Mouse (Mus musculus) limb, embryonic 13.5 days (tissue): Measurements from ENCODE around the gene Cfap206. TPM values are rescaled to one million over a fixed set of nuclear protein-coding genes. Genes with fewer than 3 reads are reported as not detected.
"Not testable (repeated sequence)": the region's sequence is repeated elsewhere in the genome, so short reads cannot be mapped to it uniquely, and the experiment has no call there.

Experiments used
- ATAC-seq: fragments of 200-750 bp; cut with Nextera tagmentation; 2 replicates; pipeline ENCODE4 v1.8.0; 2017; ENCODE audit warnings: low read depth, moderate number of reproducible peaks, moderate TSS enrichment; ENCODE audit not compliant: low FRiP score
- H3K27ac ChIP-seq: fragments of 300-500 bp; sonication (generic); 2 replicates; pipeline ENCODE4 v1.5.1; 2015; ENCODE audit warnings: inconsistent platforms, mild to moderate bottlenecking, moderate library complexity
- H3K27me3 ChIP-seq: fragments of 300-500 bp; sonication (generic); 2 replicates; pipeline ENCODE4 v1.6.1; 2015; ENCODE audit warnings: mild to moderate bottlenecking, inconsistent platforms
- H3K36me3 ChIP-seq: fragments of 300-500 bp; sonication (generic); 2 replicates; pipeline ENCODE4 v1.6.1; 2015; ENCODE audit warnings: inconsistent platforms, mild to moderate bottlenecking, moderate library complexity
- H3K4me1 ChIP-seq: fragments of 300-500 bp; sonication (generic); 2 replicates; pipeline ENCODE4 v1.6.1; 2015; ENCODE audit warnings: inconsistent platforms
- H3K4me2 ChIP-seq: fragments of 300-500 bp; sonication (generic); replicated peaks from 2 replicates; pipeline ENCODE4 v1.6.1; 2015; ENCODE audit warnings: inconsistent platforms, mild to moderate bottlenecking, moderate library complexity
- H3K4me3 ChIP-seq: fragments of 300-500 bp; sonication (generic); 2 replicates; pipeline ENCODE4 v1.5.1; 2015; ENCODE audit warnings: moderate library complexity, mild to moderate bottlenecking, inconsistent platforms
- H3K9ac ChIP-seq: fragments of 300-500 bp; sonication (generic); 2 replicates; pipeline ENCODE4 v1.6.1; 2015; ENCODE audit warnings: mild to moderate bottlenecking, inconsistent platforms
- H3K9me3 ChIP-seq: fragments of 300-500 bp; sonication (generic); 2 replicates; pipeline ENCODE4 v1.6.1; 2016; ENCODE audit warnings: inconsistent platforms
- WGBS: fragments of 180-500 bp; shearing (Covaris S2); methylation state at CpG from one replicate; pipeline ENCODE4 v1.1.7; 2015; 5-methylcytosine and 5-hydroxymethylcytosine counted together
- polyA plus RNA-seq: library from polyadenylated mRNA; unstranded; fragments of >200 nt; fragmentation: Nextera tagmentation; extraction: Ambion mirVana; gene quantifications from 2 replicates; pipeline ENCODE4 v1.2.1, GENCODE M21; 2015

Gene Cfap206
- polyA plus RNA-seq: 0.32 TPM in 1 of 2 replicates, not detected in the other

- ATAC-seq: peak; percentile 86
- H3K27ac ChIP-seq: no peak within 1 kb of the TSS
- peaks cover 3% of the 10 kb centered on the region; the same call in 1 of the 2 replicates for H3K9me3 ChIP-seq
- no peaks in the 10 kb centered on the region for H3K36me3 ChIP-seq
- peaks cover 12% of the 10 kb centered on the region; the same call in 1 of the 2 replicates for H3K27me3 ChIP-seq
- H3K4me3 ChIP-seq: peak within 1 kb of the TSS; percentile 53
- H3K4me2 ChIP-seq: peak within 1 kb of the TSS; percentile 92
- under 1% methylated on average over 38 of the region's 38 CpGs for WGBS
- no peaks in the 10 kb centered on the region for H3K4me1 ChIP-seq
- H3K9ac ChIP-seq: peak within 1 kb of the TSS; percentile 63
Measured at GRCm38 (mm10) chr4:34729851-34730341, at the start of gene Cfap206. Gene Cfap206, minus strand, starts transcription at chr4:34730206.

DNA sequence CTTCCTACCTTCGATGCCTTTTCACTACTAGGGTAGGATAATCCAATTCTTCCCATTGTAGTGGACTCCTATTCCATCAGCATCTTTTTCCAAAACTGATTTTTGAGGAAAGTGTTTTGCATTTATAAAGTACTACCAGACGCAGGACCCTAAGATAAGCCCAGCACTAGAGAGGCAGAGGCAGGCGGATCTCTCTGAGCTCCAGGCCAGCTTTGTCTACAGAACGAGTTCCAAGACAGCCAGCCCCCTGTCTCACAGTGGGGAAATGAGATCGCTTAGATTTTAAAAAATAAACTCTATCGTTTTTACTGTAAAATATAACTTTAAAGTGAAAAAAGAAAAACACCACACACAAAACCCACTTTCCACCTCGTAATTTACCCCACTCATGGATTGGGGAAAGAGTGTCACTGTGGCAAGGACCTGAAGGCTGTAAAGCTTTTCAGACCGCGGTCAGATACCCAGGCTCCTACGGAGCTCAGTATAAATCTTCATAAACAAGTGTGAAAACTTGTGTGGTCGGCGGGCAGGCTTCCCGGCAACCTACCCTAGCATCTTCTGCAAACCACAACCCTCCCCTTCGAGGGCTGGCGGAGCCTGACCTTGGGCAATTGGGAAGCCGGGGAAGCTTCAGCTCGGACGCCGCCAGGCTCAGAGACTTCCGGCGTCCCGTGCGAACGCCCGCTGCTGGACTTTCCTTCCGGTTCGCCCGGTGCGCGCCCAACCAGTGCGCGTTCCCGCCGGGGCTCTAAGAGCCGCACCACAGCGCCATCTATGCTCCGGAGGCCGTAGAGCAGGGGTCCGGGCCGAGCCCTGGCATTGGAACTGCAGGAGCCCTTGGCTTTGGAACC lies 47.9 kb upstream of the Cfap206 start, which contains the start of gene Smim8:
Smim8 (minus strand) TSS at position 747 of the 851 bp plus-strand sequence.
- peak; percentile 91 for ATAC-seq
- Histone ChIP-seq H3K27me3 (no peaks in the 10 kb centered on the region), H3K4me2 (peak within 1 kb of the TSS; percentile 67), H3K9me3 (no peaks in the 10 kb centered on the region), H3K9ac (peak within 1 kb of the TSS; percentile 69), H3K27ac (0 out of 2 replicates have a peak within 1 kb of the TSS, but pooled peaks have one; percentile 39), H3K36me3 (no peaks in the 10 kb centered on the region), H3K4me3 (peak within 1 kb of the TSS; percentile 55), H3K4me1 (no peaks in the 10 kb centered on the region)
- WGBS: 5% methylated on average over 40 of the region's 40 CpGs

DNA sequence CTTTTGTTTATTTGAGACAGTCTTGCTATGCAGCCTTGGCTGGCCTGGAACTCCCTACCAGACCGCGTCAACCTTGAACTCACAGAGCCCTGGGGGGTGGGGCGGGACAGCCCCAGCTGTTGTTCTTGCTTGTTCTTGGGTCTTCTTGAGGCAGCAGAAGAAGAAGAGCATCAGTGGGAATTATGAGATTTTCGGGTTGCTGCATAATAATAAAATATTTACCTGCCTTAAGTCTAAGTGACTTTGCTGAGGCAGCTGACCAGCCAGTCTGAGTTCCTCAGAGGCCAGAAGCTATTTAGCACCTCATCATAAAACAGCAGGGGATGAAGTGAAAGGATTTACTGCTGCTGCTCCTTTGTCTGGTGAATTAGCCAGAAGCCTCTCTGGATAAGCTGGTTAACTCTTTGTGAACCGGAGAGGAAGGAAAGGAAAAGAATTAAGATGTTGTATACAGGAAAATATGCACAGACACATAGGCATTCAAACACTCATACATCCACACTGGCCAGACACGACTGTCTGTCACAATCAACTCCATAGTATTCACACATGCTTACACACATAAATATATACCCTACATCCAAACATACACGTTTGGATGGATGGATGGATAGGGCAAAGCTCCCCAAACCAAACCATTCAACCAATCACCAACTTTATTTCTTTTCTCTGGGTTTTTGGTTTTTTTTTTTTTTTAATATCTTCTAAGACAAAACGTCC lies 41.8 kb upstream of the Cfap206 start:
- Histone ChIP-seq H3K27me3 (no peaks in the 10 kb centered on the region), H3K9ac (no peak overlapping the region), H3K9me3 (no peaks in the 10 kb centered on the region), H3K4me1 (peaks cover 7% of the 10 kb centered on the region), H3K4me3 (no peak overlapping the region), H3K36me3 (peaks cover 13% of the 10 kb centered on the region), H3K27ac (no peak overlapping the region), H3K4me2 (no peak overlapping the region)
- peak; percentile 73; the same call in 1 of the 2 replicates for ATAC-seq
- WGBS: 11% methylated on average over 8 of the region's 8 CpGs

DNA sequence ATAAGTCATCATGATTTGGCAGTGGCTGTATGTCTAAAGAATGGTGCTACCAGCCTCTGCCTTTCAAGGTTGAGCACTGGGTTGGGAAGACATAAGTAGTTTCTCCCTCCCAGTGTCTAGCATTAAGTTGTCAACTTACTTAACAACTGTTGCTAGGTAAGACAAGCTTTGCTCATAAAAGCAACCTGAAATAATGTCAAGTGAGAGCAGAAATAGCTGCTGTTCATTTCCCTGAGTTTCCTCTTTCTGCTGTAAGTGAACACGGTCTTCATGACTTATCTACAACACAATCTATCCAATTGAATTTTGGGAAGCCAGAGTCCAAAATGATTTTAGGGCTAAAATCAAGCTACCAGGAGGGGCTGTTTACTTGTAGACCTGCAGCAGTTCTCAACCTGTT lies 26.2 kb upstream of the Cfap206 start, which contains the start of gene Gm136:
Gm136 (minus strand) TSS at position 101 of the 400 bp plus-strand sequence.
- Histone ChIP-seq H3K36me3 (no peaks in the 10 kb centered on the region), H3K4me2 (no peak within 1 kb of the TSS), H3K9me3 (no peaks in the 10 kb centered on the region), H3K4me1 (no peaks in the 10 kb centered on the region), H3K27me3 (no peaks in the 10 kb centered on the region), H3K27ac (no peak within 1 kb of the TSS), H3K9ac (no peak within 1 kb of the TSS), H3K4me3 (no peak within 1 kb of the TSS)
- ATAC-seq: no peak
- WGBS: 88% methylated on average over 1 of the region's 1 CpGs

- H3K9ac ChIP-seq: no peak overlapping the region
- no peaks in the 10 kb centered on the region for H3K4me1 ChIP-seq
- ATAC-seq: no peak
- no peaks in the 10 kb centered on the region for H3K36me3 ChIP-seq
- H3K27me3 ChIP-seq: no peaks in the 10 kb centered on the region
- WGBS: 49% methylated on average over 6 of the region's 6 CpGs
- H3K27ac ChIP-seq: no peak overlapping the region
- no peak overlapping the region for H3K4me3 ChIP-seq
- H3K4me2 ChIP-seq: no peak overlapping the region
- no peaks in the 10 kb centered on the region for H3K9me3 ChIP-seq
Measured at GRCm38 (mm10) chr4:34749236-34749635, 19.2 kb upstream of the Cfap206 start.

DNA sequence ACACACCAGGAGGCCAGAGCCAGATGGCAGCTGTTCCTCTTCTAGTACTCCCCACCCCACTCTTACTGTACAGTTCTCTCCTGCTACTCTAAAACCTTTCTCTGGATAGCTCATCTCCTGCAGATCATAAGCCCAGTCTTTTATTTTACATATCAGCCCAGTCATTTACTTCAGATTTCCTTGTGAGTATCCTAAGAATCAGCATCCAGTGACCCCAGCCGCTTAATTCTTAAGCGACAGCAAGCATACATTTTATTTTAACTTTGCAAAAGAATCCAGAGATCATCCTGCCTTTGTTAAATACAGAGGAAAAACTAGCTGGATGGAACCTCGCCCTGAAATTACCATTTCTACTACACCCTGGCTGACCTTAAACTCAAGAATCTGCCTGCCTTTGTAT lies 4.5 kb upstream of the Cfap206 start:
- no peaks in the 10 kb centered on the region for H3K36me3 ChIP-seq
- H3K27ac ChIP-seq: no peak overlapping the region
- WGBS: 79% methylated on average over 3 of the region's 3 CpGs
- H3K4me1 ChIP-seq: no peaks in the 10 kb centered on the region
- no peak overlapping the region for H3K4me2 ChIP-seq
- no peak overlapping the region for H3K9ac ChIP-seq
- H3K9me3 ChIP-seq: peaks cover 3% of the 10 kb centered on the region; the same call in 1 of the 2 replicates
- H3K27me3 ChIP-seq: peaks cover 7% of the 10 kb centered on the region; the same call in 1 of the 2 replicates
- ATAC-seq: no peak
- no peak overlapping the region for H3K4me3 ChIP-seq

DNA sequence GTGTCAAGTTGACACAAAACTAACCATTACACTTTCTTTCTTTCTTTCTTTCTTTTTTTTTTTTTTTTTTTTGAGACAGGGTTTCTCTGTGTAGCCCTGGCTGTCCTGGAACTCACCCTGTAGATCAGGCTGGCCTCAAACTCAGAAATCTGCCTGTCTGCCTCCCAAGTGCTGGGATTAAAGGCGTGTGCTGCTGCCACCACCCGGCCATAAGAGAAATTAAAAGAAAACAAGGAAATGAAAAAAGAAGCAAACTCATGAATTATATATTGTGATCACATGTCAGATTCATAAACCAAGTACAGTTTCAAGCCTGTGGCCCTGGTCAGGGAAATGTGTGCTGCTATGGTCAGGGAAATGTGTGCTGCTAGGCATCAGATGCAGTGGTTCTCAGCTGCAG lies 3.4 kb upstream of the Cfap206 start:
- not testable (repeated sequence) for H3K9ac ChIP-seq, H3K9me3 ChIP-seq, H3K4me2 ChIP-seq, H3K4me1 ChIP-seq, H3K36me3 ChIP-seq, H3K27ac ChIP-seq, ATAC-seq, H3K4me3 ChIP-seq
- H3K27me3 ChIP-seq: peaks cover 12% of the 10 kb centered on the region; the same call in 1 of the 2 replicates
- WGBS: 22% methylated on average over 2 of the region's 2 CpGs

DNA sequence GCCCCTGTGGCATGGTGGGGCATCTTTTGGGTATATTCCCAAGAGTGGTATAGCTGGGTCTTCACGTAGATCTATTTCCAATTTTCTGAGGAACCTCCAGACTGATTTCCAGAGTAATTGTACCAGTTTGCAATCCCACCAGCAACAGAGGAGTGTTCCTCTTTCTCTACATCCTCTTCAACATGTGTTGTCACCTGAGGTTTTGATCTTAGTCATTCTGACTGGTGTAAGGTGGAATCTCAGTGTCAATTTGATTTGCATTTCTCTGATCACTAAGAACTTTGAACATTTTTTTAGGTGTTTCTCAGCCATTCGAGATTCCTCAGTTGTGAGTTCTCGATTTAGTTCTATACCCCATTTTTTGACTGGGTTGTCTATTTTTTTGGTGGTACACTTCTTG lies 4.3 kb downstream of the Cfap206 start:
- H3K4me1 ChIP-seq, H3K36me3 ChIP-seq, H3K9ac ChIP-seq, H3K9me3 ChIP-seq, H3K4me3 ChIP-seq, ATAC-seq, H3K4me2 ChIP-seq, H3K27ac ChIP-seq: not testable (repeated sequence)
- 84% methylated on average over 3 of the region's 3 CpGs for WGBS
- peaks cover 12% of the 10 kb centered on the region; the same call in 1 of the 2 replicates for H3K27me3 ChIP-seq

DNA sequence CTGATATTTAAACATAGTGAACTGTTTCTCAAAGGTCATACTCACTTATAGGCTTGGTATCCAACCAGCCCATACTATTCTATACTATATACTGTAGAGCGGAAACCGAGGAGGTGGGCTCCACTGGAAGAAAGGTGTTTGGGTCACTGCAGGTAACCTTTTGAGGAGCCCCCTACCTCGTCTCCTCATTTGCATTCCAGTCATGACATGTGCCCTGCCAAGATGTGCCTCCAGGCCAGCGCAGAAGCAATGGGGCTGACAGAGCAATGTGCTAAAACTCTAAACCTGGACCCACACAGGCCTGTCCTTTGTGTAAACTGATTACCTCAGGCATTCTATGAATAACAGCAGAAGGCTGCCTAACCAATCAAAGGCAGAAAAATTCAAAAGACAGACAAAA lies 5.7 kb downstream of the Cfap206 start:
- peaks cover 4% of the 10 kb centered on the region; the same call in 1 of the 2 replicates for H3K27me3 ChIP-seq
- H3K4me3 ChIP-seq: no peak overlapping the region
- peaks cover 3% of the 10 kb centered on the region for H3K9me3 ChIP-seq
- 68% methylated on average over 4 of the region's 4 CpGs for WGBS
- no peaks in the 10 kb centered on the region for H3K36me3 ChIP-seq
- H3K9ac ChIP-seq: no peak overlapping the region
- no peak overlapping the region for H3K27ac ChIP-seq
- no peaks in the 10 kb centered on the region for H3K4me1 ChIP-seq
- no peak overlapping the region for H3K4me2 ChIP-seq
- ATAC-seq: no peak

- Histone ChIP-seq H3K4me1 (no peaks in the 10 kb centered on the region), H3K27ac (no peak overlapping the region), H3K9me3 (peaks cover 7% of the 10 kb centered on the region), H3K9ac (no peak overlapping the region), H3K27me3 (no peaks in the 10 kb centered on the region), H3K4me3 (no peak overlapping the region), H3K36me3 (no peaks in the 10 kb centered on the region), H3K4me2 (no peak overlapping the region)
- whole genome bisulfite sequencing: 73% methylated on average over 4 of the region's 4 CpGs
- ATAC-seq: no peak
Measured at GRCm38 (mm10) chr4:34723186-34723585, 6.8 kb downstream of the Cfap206 start.

- Histone ChIP-seq H3K9ac (no peak overlapping the region), H3K27ac (no peak overlapping the region), H3K27me3 (no peaks in the 10 kb centered on the region), H3K9me3 (peaks cover 7% of the 10 kb centered on the region), H3K36me3 (no peaks in the 10 kb centered on the region), H3K4me2 (no peak overlapping the region), H3K4me3 (no peak overlapping the region), H3K4me1 (no peaks in the 10 kb centered on the region)
- WGBS: 95% methylated on average over 7 of the region's 7 CpGs
- ATAC-seq: no peak
Measured at GRCm38 (mm10) chr4:34720127-34720895, 9.7 kb downstream of the Cfap206 start.
